Mouse (Mus musculus) liver, embryonic 14.5 days (tissue): Measurements from ENCODE around the gene Itga5.

ENCODE experiments used
- CTCF ChIP-seq: IDR thresholded peaks from 2 replicates; pipeline ENCODE4 v1.5.1; 2016; ENCODE audit warnings: antibody characterized with exemption, low read depth, control low read depth
- EP300 ChIP-seq: IDR thresholded peaks from 2 replicates; pipeline ENCODE4 v1.6.1; 2016; ENCODE audit warnings: antibody characterized with exemption, low read depth

- TF ChIP-seq CTCF (no peak), EP300 (no peak)
Measured at GRCm38 (mm10) chr15:103363809-103364208, 2.8 kb downstream of the Itga5 start.
